ENCODE assay signal across 23 mouse cellular contexts in the genomic region with DNA sequence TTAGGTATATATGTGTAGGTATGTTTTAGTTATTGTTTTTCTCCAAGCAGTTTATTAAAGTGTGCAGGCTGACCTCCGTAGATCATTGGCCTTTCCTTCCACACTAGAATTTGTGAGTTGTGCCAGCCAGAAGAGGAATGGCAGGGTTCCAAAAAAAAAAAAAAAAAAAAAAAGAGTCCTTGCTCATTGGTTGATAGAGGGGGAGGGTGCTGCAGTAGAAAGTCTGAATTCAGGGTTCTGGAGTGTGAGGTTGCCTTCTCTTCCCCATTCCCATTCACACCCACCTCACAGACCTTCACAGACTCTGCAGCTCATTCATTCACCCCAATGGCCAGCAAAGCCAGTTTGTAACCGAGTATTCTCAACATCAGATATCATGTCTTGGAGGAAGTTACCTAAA. TPM values are rescaled to one million over a fixed set of nuclear protein-coding genes. Genes with fewer than 3 reads are reported as not detected.
A peak's percentile ranks its signal among the peaks of the same experiment; 100 is the strongest.
DNase-seq lines count a peak whose midpoint lies in the region; ATAC-seq and TF ChIP-seq lines count a peak whose summit lies in the region.
"Had no signal": no experiment of that assay in that cellular context is flagged by ENCODE, and none has a peak within 500 bp of the region (broad histone marks: within the 10 kb centered on the region; RNA-seq: fewer than 3 reads in every experiment).

No protein-coding gene starts in this region.

- no peaks in the 10 kb centered on the region for H3K4me1 ChIP-seq in forebrain, postnatal 0 days (ENCODE audit: insufficient read depth)
- no peaks in the 10 kb centered on the region for H3K4me1 ChIP-seq in forebrain, embryonic 10.5 days
- H3K4me1 ChIP-seq in kidney, adult 2 months (ENCODE audit: control insufficient read depth, insufficient read depth, low read length) = peaks cover 13% of the 10 kb centered on the region
- H3K4me1 ChIP-seq in kidney, embryonic 16.5 days (ENCODE audit: insufficient read depth, low read length) = no peaks in the 10 kb centered on the region
- H3K4me1 ChIP-seq in liver, postnatal 0 days (ENCODE audit: insufficient read depth) = peaks cover 10% of the 10 kb centered on the region; the same call in 1 of the 2 replicates
- 0 out of 2 replicates have a peak, but pooled peaks cover 9% of the 10 kb centered on the region for H3K4me1 ChIP-seq in liver, embryonic 12.5 days
- H3K4me1 ChIP-seq in cortical plate, adult 2 months (ENCODE audit: control insufficient read depth, insufficient read depth, low read length) = no peaks in the 10 kb centered on the region
- H3K4me1 ChIP-seq: embryonic facial prominence, embryonic 15.5 days; forebrain, embryonic 15.5 days; hindbrain, embryonic 10.5 days; liver, embryonic 15.5 days; midbrain, embryonic 10.5 days; neural tube, embryonic 15.5 days; stomach, embryonic 15.5 days had no signal

- H3K36me3 ChIP-seq in forebrain, postnatal 0 days (ENCODE audit: insufficient read depth) = no peaks in the 10 kb centered on the region
- H3K36me3 ChIP-seq in forebrain, embryonic 10.5 days (replicated peaks) = no peaks in the 10 kb centered on the region
- no peaks in the 10 kb centered on the region for H3K36me3 ChIP-seq in kidney, adult 2 months (ENCODE audit: control insufficient read depth, insufficient read depth, low read length)
- no peaks in the 10 kb centered on the region for H3K36me3 ChIP-seq in kidney, embryonic 16.5 days (ENCODE audit: insufficient read depth, low read length)
- no peaks in the 10 kb centered on the region for H3K36me3 ChIP-seq in liver, postnatal 0 days (replicated peaks; ENCODE audit: insufficient read depth, low read length)
- H3K36me3 ChIP-seq in liver, embryonic 12.5 days = no peaks in the 10 kb centered on the region
- H3K36me3 ChIP-seq: embryonic facial prominence, embryonic 15.5 days; forebrain, embryonic 15.5 days; heart, embryonic 10.5 days; hindbrain, embryonic 10.5 days; limb, embryonic 12.5 days; liver, embryonic 15.5 days; midbrain, embryonic 10.5 days; neural tube, embryonic 15.5 days; stomach, embryonic 15.5 days had no signal

- H3K4me2 ChIP-seq in forebrain, postnatal 0 days (ENCODE audit: low read depth) = no peak overlapping the region
- no peak overlapping the region for H3K4me2 ChIP-seq in kidney, embryonic 16.5 days (replicated peaks; ENCODE audit: low read depth, low read length)
- peak overlapping the region; percentile 44; the same call in 1 of the 2 replicates for H3K4me2 ChIP-seq in liver, postnatal 0 days (ENCODE audit: low read depth, low read length)
- no peak overlapping the region for H3K4me2 ChIP-seq in liver, embryonic 12.5 days
- H3K4me2 ChIP-seq: embryonic facial prominence, embryonic 15.5 days; forebrain, embryonic 15.5 days; limb, embryonic 12.5 days; liver, embryonic 15.5 days; neural tube, embryonic 15.5 days; stomach, embryonic 15.5 days had no signal

- no peak for DNase-seq in forebrain, postnatal 0 days
- no peak for DNase-seq in forebrain, embryonic 10.5 days (ENCODE audit: extremely low spot score, low spot score)
- peak; percentile 85 for DNase-seq in kidney, adult 2 months
- DNase-seq in liver, postnatal 0 days = peak; percentile 26
- DNase-seq in right cerebral cortex, postnatal 10 days (ENCODE audit: low spot score in 2 of 2) = no peak
- DNase-seq: adrenal gland, postnatal 36 days; cerebellum, adult 9-10 months; gastrocnemius, postnatal 10 days; heart, postnatal 10 days; lung, postnatal 10 days; right cerebral cortex, adult 18-20 months had no signal

- no peak for TF ChIP-seq POLR2A in kidney, adult 2 months (IDR thresholded peaks at IDR 0.05; ENCODE audit: low read depth, low read length)
- peak; percentile 26; the same call in 1 of the 2 replicates for TF ChIP-seq POLR2A in cortical plate, adult 2 months (IDR thresholded peaks at IDR 0.05; ENCODE audit: extremely low read depth, insufficient read depth, low read length)

- TF ChIP-seq EP300 in liver, postnatal 0 days (IDR thresholded peaks at IDR 0.05; ENCODE audit: low read depth) = peak; percentile 56; the same call in 1 of the 2 replicates

- H3K9me3 ChIP-seq in forebrain, postnatal 0 days (ENCODE audit: low read length) = no peaks in the 10 kb centered on the region
- no peaks in the 10 kb centered on the region for H3K9me3 ChIP-seq in forebrain, embryonic 10.5 days
- no peaks in the 10 kb centered on the region for H3K9me3 ChIP-seq in kidney, embryonic 16.5 days (ENCODE audit: low read length)
- H3K9me3 ChIP-seq in liver, postnatal 0 days (ENCODE audit: low read length) = no peaks in the 10 kb centered on the region
- no peaks in the 10 kb centered on the region for H3K9me3 ChIP-seq in liver, embryonic 12.5 days (replicated peaks)
- H3K9me3 ChIP-seq: embryonic facial prominence, embryonic 15.5 days; forebrain, embryonic 15.5 days; heart, embryonic 10.5 days; hindbrain, embryonic 10.5 days; liver, embryonic 15.5 days; midbrain, embryonic 10.5 days; neural tube, embryonic 15.5 days; stomach, embryonic 15.5 days had no signal

- H3K27ac ChIP-seq in forebrain, postnatal 0 days (ENCODE audit: low read depth, low read length) = no peak overlapping the region
- H3K27ac ChIP-seq in forebrain, embryonic 10.5 days = no peak overlapping the region
- peak overlapping the region; percentile 82 for H3K27ac ChIP-seq in kidney, adult 2 months (ENCODE audit: insufficient read depth, low read depth, low read length)
- H3K27ac ChIP-seq in kidney, embryonic 16.5 days (ENCODE audit: low read length) = no peak overlapping the region
- peak overlapping the region; percentile 86 for H3K27ac ChIP-seq in liver, postnatal 0 days (ENCODE audit: low read depth)
- H3K27ac ChIP-seq in liver, embryonic 12.5 days = no peak overlapping the region
- no peak overlapping the region for H3K27ac ChIP-seq in cortical plate, adult 2 months (ENCODE audit: insufficient read depth, low read length)
- H3K27ac ChIP-seq: embryonic facial prominence, embryonic 15.5 days; forebrain, embryonic 15.5 days; heart, embryonic 10.5 days; hindbrain, embryonic 10.5 days; limb, embryonic 12.5 days; liver, embryonic 15.5 days; midbrain, embryonic 10.5 days; neural tube, embryonic 15.5 days; stomach, embryonic 15.5 days had no signal

- TF ChIP-seq CTCF in forebrain, postnatal 0 days (IDR thresholded peaks at IDR 0.05; ENCODE audit: low read depth) = no peak
- no peak for TF ChIP-seq CTCF in kidney, adult 2 months (conservative IDR thresholded peaks at IDR 0.05; ENCODE audit: insufficient read depth, insufficient read length, low read depth, low read length)
- TF ChIP-seq CTCF in liver, postnatal 0 days (IDR thresholded peaks at IDR 0.05; ENCODE audit: low read depth) = no peak
- TF ChIP-seq CTCF in cortical plate, adult 2 months (IDR thresholded peaks at IDR 0.05; ENCODE audit: extremely low read depth, insufficient read depth, low read length) = no peak

- no peak overlapping the region for H3K4me3 ChIP-seq in forebrain, postnatal 0 days (ENCODE audit: low read depth, low read length)
- H3K4me3 ChIP-seq in forebrain, embryonic 10.5 days = no peak overlapping the region
- peak overlapping the region; percentile 28 for H3K4me3 ChIP-seq in kidney, adult 2 months (ENCODE audit: insufficient read depth, low read depth, low read length)
- H3K4me3 ChIP-seq in kidney, embryonic 16.5 days (ENCODE audit: low read length) = no peak overlapping the region
- H3K4me3 ChIP-seq in liver, postnatal 0 days (ENCODE audit: low read depth, low read length) = no peak overlapping the region
- H3K4me3 ChIP-seq in liver, embryonic 12.5 days = no peak overlapping the region
- H3K4me3 ChIP-seq in cortical plate, adult 2 months (ENCODE audit: insufficient read depth, low read length) = no peak overlapping the region
- H3K4me3 ChIP-seq: embryonic facial prominence, embryonic 15.5 days; forebrain, embryonic 15.5 days; heart, embryonic 10.5 days; hindbrain, embryonic 10.5 days; limb, embryonic 12.5 days; liver, embryonic 15.5 days; midbrain, embryonic 10.5 days; neural tube, embryonic 15.5 days; stomach, embryonic 15.5 days had no signal

- 79% methylated on average over 2 of the region's 2 CpGs for WGBS in forebrain, postnatal 0 days
- WGBS in forebrain, embryonic 10.5 days = 90% methylated on average over 2 of the region's 2 CpGs
- WGBS in kidney, adult 2 months = 35% methylated on average over 2 of the region's 2 CpGs
- WGBS in kidney, embryonic 16.5 days = 85% methylated on average over 2 of the region's 2 CpGs
- 63% methylated on average over 2 of the region's 2 CpGs for WGBS in liver, postnatal 0 days (ENCODE audit: insufficient replicate concordance)
- 58% methylated on average over 2 of the region's 2 CpGs for WGBS in liver, embryonic 12.5 days (ENCODE audit: insufficient replicate concordance)

- no peak overlapping the region for H3K9ac ChIP-seq in forebrain, postnatal 0 days
- no peak overlapping the region for H3K9ac ChIP-seq in kidney, embryonic 16.5 days (replicated peaks; ENCODE audit: low read length)
- H3K9ac ChIP-seq in liver, postnatal 0 days (replicated peaks) = 0 out of 2 replicates have a peak overlapping the region, but pooled peaks have one; percentile 30
- H3K9ac ChIP-seq in liver, embryonic 12.5 days = no peak overlapping the region
- H3K9ac ChIP-seq: embryonic facial prominence, embryonic 15.5 days; forebrain, embryonic 15.5 days; limb, embryonic 12.5 days; liver, embryonic 15.5 days; neural tube, embryonic 15.5 days; stomach, embryonic 15.5 days had no signal

- no peaks in the 10 kb centered on the region for H3K27me3 ChIP-seq in forebrain, postnatal 0 days (ENCODE audit: insufficient read depth, low read length)
- no peaks in the 10 kb centered on the region for H3K27me3 ChIP-seq in forebrain, embryonic 10.5 days (ENCODE audit: poor library complexity, severe bottlenecking)
- H3K27me3 ChIP-seq in kidney, adult 2 months (replicated peaks; ENCODE audit: control insufficient read depth, insufficient read depth, low read length) = no peaks in the 10 kb centered on the region
- H3K27me3 ChIP-seq in kidney, embryonic 16.5 days (ENCODE audit: insufficient read depth, low read length) = no peaks in the 10 kb centered on the region
- no peaks in the 10 kb centered on the region for H3K27me3 ChIP-seq in liver, postnatal 0 days (ENCODE audit: insufficient read depth, low read length)
- H3K27me3 ChIP-seq in liver, embryonic 12.5 days (replicated peaks) = no peaks in the 10 kb centered on the region
- H3K27me3 ChIP-seq: embryonic facial prominence, embryonic 15.5 days; forebrain, embryonic 15.5 days; limb, embryonic 12.5 days; liver, embryonic 15.5 days; neural tube, embryonic 15.5 days; stomach, embryonic 15.5 days had no signal

- peak; percentile 53; the same call in 1 of the 2 replicates for ATAC-seq in forebrain, postnatal 0 days
- ATAC-seq in kidney, embryonic 16.5 days (ENCODE audit: low FRiP score, low TSS enrichment) = no peak
- peak; percentile 88 for ATAC-seq in liver, postnatal 0 days
- ATAC-seq in liver, embryonic 12.5 days = no peak
- ATAC-seq: forebrain, embryonic 15.5 days had no signal

RNA-seq across cellular contexts. Expression of a gene that starts 24.1 kb away (rescaled TPM):
- 3.3 and 3.8 TPM in 2 replicates for total RNA-seq in forebrain, postnatal 0 days (2014; rRNA removed)
- polyA plus RNA-seq in forebrain, postnatal 0 days (2015; fragmentation: Nextera tagmentation; extraction: Ambion mirVana) = 0.86 and 1.2 TPM in 2 replicates
- polyA plus RNA-seq in forebrain, embryonic 10.5 days (2016; fragmentation: Nextera tagmentation; extraction: Ambion mirVana) = 1.4 and 2.5 TPM in 2 replicates
- 129 and 168 TPM in 2 replicates for polyA plus RNA-seq in kidney, adult 2 months (2012; rRNA removed)
- 17.0 and 20.8 TPM in 2 replicates for polyA plus RNA-seq in kidney, embryonic 16.5 days (2015; fragmentation: Nextera tagmentation; extraction: Ambion mirVana)
- 29.6 and 35.5 TPM in 2 replicates for polyA plus RNA-seq in liver, postnatal 0 days (2015; fragmentation: Nextera tagmentation; extraction: Ambion mirVana)
- polyA plus RNA-seq in liver, embryonic 12.5 days (2016; fragmentation: Nextera tagmentation; extraction: Ambion mirVana) = 2.0 and 3.1 TPM in 2 replicates
- polyA plus RNA-seq in cortical plate, adult 2 months (2012; rRNA removed) = 8.6 and 10.3 TPM in 2 replicates

Comparison
In these comparisons a context has a peak if more than half of its experiments do, and no peak if none do; other contexts are left out.
1. ATAC-seq: peak in forebrain, postnatal 0 days (single experiment) and liver, postnatal 0 days (single experiment); none in kidney, embryonic 16.5 days (single experiment) and liver, embryonic 12.5 days (single experiment).
2. H3K27ac ChIP-seq: peak in kidney, adult 2 months (single experiment) and liver, postnatal 0 days (single experiment); none in forebrain, postnatal 0 days (single experiment), forebrain, embryonic 10.5 days (single experiment), kidney, embryonic 16.5 days (single experiment), liver, embryonic 12.5 days (single experiment) and cortical plate, adult 2 months (single experiment).
3. DNase-seq: peak in kidney, adult 2 months (single experiment) and liver, postnatal 0 days (single experiment); none in forebrain, postnatal 0 days (single experiment), forebrain, embryonic 10.5 days (single experiment) and right cerebral cortex, postnatal 10 days (0 of 2).